Mouse (Mus musculus): ENCODE results near the gene Plpp2. TPM values are rescaled to one million over a fixed set of nuclear protein-coding genes. Genes with fewer than 3 reads are reported as not detected.

Gene Plpp2
- 1 to 10 TPM; 3.5 to 4.3 TPM for total RNA-seq (2021)
- long read RNA-seq, experiment 1, partial matches to known transcripts, result 1 of 3 reads
- long read RNA-seq, experiment 1, other reads (novel, unspliced or antisense), result 0 of 3 reads
- long read RNA-seq, experiment 2, partial matches to known transcripts, result 0 of 4 reads
- long read RNA-seq, experiment 2, other reads (novel, unspliced or antisense), result 1 of 4 reads

GRCm38 (mm10) chr10:79533126-79533911 lies at the start of gene Plpp2:
TSS of gene Plpp2 (minus strand) at chr10:79533796.
- DNase-seq (ENCODE audit: low spot score in 2 of 2), result peak in 1 of 2 experiments; percentile 45

- DNase-seq (ENCODE audit: low spot score in 2 of 2), result no peak
Measured at GRCm38 (mm10) chr10:79581501-79581900, 47.9 kb upstream of the Plpp2 start.

- peak in 1 of 2 experiments; percentile 51 for DNase-seq (ENCODE audit: low spot score in 2 of 2)
Measured at GRCm38 (mm10) chr10:79580811-79581210, 47.2 kb upstream of the Plpp2 start.

- DNase-seq (ENCODE audit: low spot score in 2 of 2), result no peak
Measured at GRCm38 (mm10) chr10:79580356-79580755, 46.8 kb upstream of the Plpp2 start.

GRCm38 (mm10) chr10:79579781-79580180 lies 46.2 kb upstream of the Plpp2 start:
- DNase-seq (ENCODE audit: low spot score in 2 of 2), result no peak

- no peak for DNase-seq (ENCODE audit: low spot score in 2 of 2)
Measured at GRCm38 (mm10) chr10:79578891-79579290, 45.3 kb upstream of the Plpp2 start.

GRCm38 (mm10) chr10:79578276-79578675 lies 44.7 kb upstream of the Plpp2 start:
- no peak for DNase-seq (ENCODE audit: low spot score in 2 of 2)

- DNase-seq (ENCODE audit: low spot score in 2 of 2), result no peak
Measured at GRCm38 (mm10) chr10:79577376-79577775, 43.8 kb upstream of the Plpp2 start.

GRCm38 (mm10) chr10:79575754-79576153 lies 42.2 kb upstream of the Plpp2 start:
- DNase-seq (ENCODE audit: low spot score in 2 of 2), result peak in 1 of 2 experiments; percentile 47

- no peak for DNase-seq (ENCODE audit: low spot score in 2 of 2)
Measured at GRCm38 (mm10) chr10:79574796-79575195, 41.2 kb upstream of the Plpp2 start.

- DNase-seq (ENCODE audit: low spot score in 2 of 2), result no peak
Measured at GRCm38 (mm10) chr10:79574350-79574749, 40.8 kb upstream of the Plpp2 start.

- DNase-seq (ENCODE audit: low spot score in 2 of 2), result no peak
Measured at GRCm38 (mm10) chr10:79573611-79574010, 40.0 kb upstream of the Plpp2 start.

GRCm38 (mm10) chr10:79571314-79571713 lies 37.7 kb upstream of the Plpp2 start:
- DNase-seq (ENCODE audit: low spot score in 2 of 2), result no peak

GRCm38 (mm10) chr10:79569921-79570320 lies 36.3 kb upstream of the Plpp2 start:
- DNase-seq (ENCODE audit: low spot score in 2 of 2), result no peak

GRCm38 (mm10) chr10:79559716-79560115 lies 26.1 kb upstream of the Plpp2 start:
- no peak for DNase-seq (ENCODE audit: low spot score in 2 of 2)

- no peak for DNase-seq (ENCODE audit: low spot score in 2 of 2)
Measured at GRCm38 (mm10) chr10:79557496-79557895, 23.9 kb upstream of the Plpp2 start.

GRCm38 (mm10) chr10:79556951-79557350 lies 23.4 kb upstream of the Plpp2 start:
- DNase-seq (ENCODE audit: low spot score in 2 of 2), result no peak

- DNase-seq (ENCODE audit: low spot score in 2 of 2), result no peak
Measured at GRCm38 (mm10) chr10:79555238-79555724, 21.7 kb upstream of the Plpp2 start.

GRCm38 (mm10) chr10:79554330-79555237 lies 21.0 kb upstream of the Plpp2 start, which contains the start of gene Mier2:
TSS of gene Mier2 (minus strand) at chr10:79555199.
- DNase-seq (ENCODE audit: low spot score in 2 of 2), result peak; percentile 82 to 90

GRCm38 (mm10) chr10:79553691-79554090 lies 20.1 kb upstream of the Plpp2 start:
- DNase-seq (ENCODE audit: low spot score in 2 of 2), result no peak

GRCm38 (mm10) chr10:79553176-79553575 lies 19.6 kb upstream of the Plpp2 start:
- no peak for DNase-seq (ENCODE audit: low spot score in 2 of 2)

Measured in left cerebral cortex, adult 18-20 months (tissue).